In genomic region chr1:35266626-35267025, GRCm38 (mm10) we compare ENCODE assay signal across 9 mouse cellular contexts.
DNase-seq lines count a peak whose midpoint lies in the region; ATAC-seq and TF ChIP-seq lines count a peak whose summit lies in the region.
"Had no signal": no experiment of that assay in that cellular context is flagged by ENCODE, and none has a peak within 500 bp of the region (broad histone marks: within the 10 kb centered on the region; RNA-seq: fewer than 3 reads in every experiment).

No protein-coding gene starts in this region.

- DNase-seq in forebrain, postnatal 0 days: no peak
- DNase-seq in liver, adult 2 months (ENCODE audit: extremely low read depth, low read depth, low spot score): no peak
- DNase-seq in liver, embryonic 11.5 days (ENCODE audit: low spot score): no peak
- DNase-seq in NIH3T3 (ENCODE audit: low read depth): peak; percentile 8
- peak in 1 of 2 experiments; percentile 19 for DNase-seq in left cerebral cortex, adult 2 months (ENCODE audit: extremely low spot score in 1 of 2, low spot score in 2 of 2)
- no peak for DNase-seq in Muller cell, postnatal 12 days (ENCODE audit: inconsistent ontology term)
- no peak for DNase-seq in thymus, adult 18-20 months
- DNase-seq: liver, embryonic 13.5 days had no signal

- H3K9me3 ChIP-seq in forebrain, postnatal 0 days (ENCODE audit: low read length): no peaks in the 10 kb centered on the region
- H3K9me3 ChIP-seq in forebrain, embryonic 12.5 days: no peaks in the 10 kb centered on the region
- H3K9me3 ChIP-seq in liver, embryonic 11.5 days (ENCODE audit: control insufficient read depth, low read length): no peaks in the 10 kb centered on the region
- H3K9me3 ChIP-seq: liver, embryonic 13.5 days had no signal

- H3K4me3 ChIP-seq in forebrain, postnatal 0 days (ENCODE audit: low read depth, low read length): no peak overlapping the region
- H3K4me3 ChIP-seq in forebrain, embryonic 12.5 days (replicated peaks): no peak overlapping the region
- no peak overlapping the region for H3K4me3 ChIP-seq in liver, adult 2 months (ENCODE audit: insufficient read depth, low read depth, low read length)
- no peak overlapping the region for H3K4me3 ChIP-seq in liver, embryonic 11.5 days (ENCODE audit: low read depth, low read length)
- H3K4me3 ChIP-seq in left cerebral cortex, adult 2 months: no peak overlapping the region
- H3K4me3 ChIP-seq: liver, embryonic 13.5 days had no signal

- no peak overlapping the region for H3K4me2 ChIP-seq in forebrain, postnatal 0 days (ENCODE audit: low read depth)
- H3K4me2 ChIP-seq in forebrain, embryonic 12.5 days: no peak overlapping the region
- no peak overlapping the region for H3K4me2 ChIP-seq in liver, embryonic 11.5 days
- H3K4me2 ChIP-seq: liver, embryonic 13.5 days had no signal

- H3K27me3 ChIP-seq in forebrain, postnatal 0 days (ENCODE audit: insufficient read depth, low read length): no peaks in the 10 kb centered on the region
- H3K27me3 ChIP-seq in forebrain, embryonic 12.5 days: no peaks in the 10 kb centered on the region
- H3K27me3 ChIP-seq in liver, adult 2 months (ENCODE audit: control insufficient read depth, insufficient read depth, low read length): no peaks in the 10 kb centered on the region
- H3K27me3 ChIP-seq in liver, embryonic 11.5 days (replicated peaks; ENCODE audit: control insufficient read depth, insufficient read depth, low read length): no peaks in the 10 kb centered on the region
- H3K27me3 ChIP-seq: liver, embryonic 13.5 days had no signal

- peak; percentile 39 for TF ChIP-seq CTCF in forebrain, postnatal 0 days (IDR thresholded peaks at IDR 0.05; ENCODE audit: low read depth)
- TF ChIP-seq CTCF in liver, adult 2 months (IDR thresholded peaks at IDR 0.05; ENCODE audit: low read depth, low read length): peak; percentile 17; the same call in 1 of the 2 replicates
- TF ChIP-seq CTCF in left cerebral cortex, adult 2 months (IDR thresholded peaks at IDR 0.05): peak; percentile 45

- intact Hi-C loops in left cerebral cortex, adult 2 months (cut with DNase I): loop anchor here (1.0 to 5.0 kb wide), 2 partner anchors 234 to 369 kb away; no protein-coding TSS in a partner anchor

- no peak overlapping the region for H3K9ac ChIP-seq in forebrain, postnatal 0 days
- H3K9ac ChIP-seq in forebrain, embryonic 12.5 days: no peak overlapping the region
- H3K9ac ChIP-seq in liver, adult 2 months (ENCODE audit: low read depth, low read length): no peak overlapping the region
- H3K9ac ChIP-seq in liver, embryonic 11.5 days (ENCODE audit: low read depth, low read length): no peak overlapping the region
- H3K9ac ChIP-seq: liver, embryonic 13.5 days had no signal

- no peak overlapping the region for H3K27ac ChIP-seq in forebrain, postnatal 0 days (ENCODE audit: low read depth, low read length)
- H3K27ac ChIP-seq in forebrain, embryonic 12.5 days: no peak overlapping the region
- no peak overlapping the region for H3K27ac ChIP-seq in liver, adult 2 months (replicated peaks; ENCODE audit: insufficient read depth, low read depth, low read length)
- H3K27ac ChIP-seq in liver, embryonic 11.5 days (ENCODE audit: low read depth, low read length): no peak overlapping the region
- no peak overlapping the region for H3K27ac ChIP-seq in left cerebral cortex, adult 2 months
- H3K27ac ChIP-seq: liver, embryonic 13.5 days had no signal

- H3K36me3 ChIP-seq in forebrain, postnatal 0 days (ENCODE audit: insufficient read depth): no peaks in the 10 kb centered on the region
- no peaks in the 10 kb centered on the region for H3K36me3 ChIP-seq in forebrain, embryonic 12.5 days (replicated peaks)
- no peaks in the 10 kb centered on the region for H3K36me3 ChIP-seq in liver, adult 2 months (ENCODE audit: control insufficient read depth, insufficient read depth, low read length)
- no peaks in the 10 kb centered on the region for H3K36me3 ChIP-seq in liver, embryonic 11.5 days (ENCODE audit: control insufficient read depth, insufficient read depth, low read length)
- H3K36me3 ChIP-seq: liver, embryonic 13.5 days had no signal

- no peaks in the 10 kb centered on the region for H3K4me1 ChIP-seq in forebrain, postnatal 0 days (ENCODE audit: insufficient read depth)
- no peaks in the 10 kb centered on the region for H3K4me1 ChIP-seq in forebrain, embryonic 12.5 days
- H3K4me1 ChIP-seq in liver, adult 2 months (ENCODE audit: control insufficient read depth, insufficient read depth, low read length): no peaks in the 10 kb centered on the region
- no peaks in the 10 kb centered on the region for H3K4me1 ChIP-seq in liver, embryonic 11.5 days (replicated peaks; ENCODE audit: control insufficient read depth, insufficient read depth, low read length)
- H3K4me1 ChIP-seq: liver, embryonic 13.5 days had no signal

- no peak for TF ChIP-seq POLR2A in liver, adult 2 months (IDR thresholded peaks at IDR 0.05; ENCODE audit: extremely low read depth, insufficient read depth, low read length)

- WGBS in forebrain, postnatal 0 days: 62% methylated on average over 7 of the region's 7 CpGs
- 58% methylated on average over 7 of the region's 7 CpGs for WGBS in forebrain, embryonic 12.5 days
- whole genome bisulfite sequencing in liver, adult 2 months: 54% methylated on average over 7 of the region's 7 CpGs
- WGBS in liver, embryonic 11.5 days: 46% methylated on average over 7 of the region's 7 CpGs

- no peaks in the 10 kb centered on the region for H3K79me2 ChIP-seq in liver, adult 2 months (ENCODE audit: control insufficient read depth, insufficient read depth, low read length)

- no peak for ATAC-seq in forebrain, postnatal 0 days
- no peak for ATAC-seq in forebrain, embryonic 12.5 days (ENCODE audit: low FRiP score)
- ATAC-seq in liver, embryonic 11.5 days (replicated peaks; ENCODE audit: low FRiP score): no peak
